Mouse (Mus musculus) adrenal gland (tissue): Measurements from ENCODE around the gene Fam13c.

Experiments
- intact Hi-C: fragments of 180-260 bp; cut with DNase I; formaldehyde crosslinking; loops from one replicate; pipeline ENCODE4 v1.15.1; 2025

The Fam13c gene

GRCm38 (mm10) chr10:70519640-70520099, 79.4 kb downstream of the Fam13c start:
- intact Hi-C loops, result no loop called here

GRCm38 (mm10) chr10:70520143-70521131, 80.2 kb downstream of the Fam13c start:
- intact Hi-C loops, result no loop called here

GRCm38 (mm10) chr10:70521379-70521778, 81.1 kb downstream of the Fam13c start:
- intact Hi-C loops, result no loop called here

- intact Hi-C loops, result no loop called here
These were observed 90.0 kb downstream of the Fam13c start for GRCm38 (mm10) chr10:70530185-70530823.

GRCm38 (mm10) chr10:70532249-70532648, 92.0 kb downstream of the Fam13c start:
- intact Hi-C loops, result no loop called here

- intact Hi-C loops, result no loop called here
These were observed 93.1 kb downstream of the Fam13c start for GRCm38 (mm10) chr10:70533301-70533781.

- intact Hi-C loops, result no loop called here
These were observed 93.7 kb downstream of the Fam13c start for GRCm38 (mm10) chr10:70533986-70534385.

- intact Hi-C loops, result no loop called here
These were observed 94.3 kb downstream of the Fam13c start for GRCm38 (mm10) chr10:70534571-70534970.

GRCm38 (mm10) chr10:70535401-70535800, 95.1 kb downstream of the Fam13c start:
- intact Hi-C loops, result no loop called here

GRCm38 (mm10) chr10:70537694-70538093, 97.4 kb downstream of the Fam13c start:
- intact Hi-C loops, result no loop called here

GRCm38 (mm10) chr10:70539251-70539650, 99.0 kb downstream of the Fam13c start:
- intact Hi-C loops, result no loop called here

GRCm38 (mm10) chr10:70540456-70541195, 100.3 kb downstream of the Fam13c start:
- intact Hi-C loops, result no loop called here

GRCm38 (mm10) chr10:70542857-70543256, 102.6 kb downstream of the Fam13c start:
- intact Hi-C loops, result no loop called here

- intact Hi-C loops, result no loop called here
These were observed 112.2 kb downstream of the Fam13c start for GRCm38 (mm10) chr10:70552531-70552930.

GRCm38 (mm10) chr10:70563636-70564035, 123.4 kb downstream of the Fam13c start:
- intact Hi-C loops, result loop anchor here (1.0 to 10.0 kb wide), 5 partner anchors 195 to 401 kb away; no protein-coding TSS in a partner anchor

- intact Hi-C loops, result no loop called here
These were observed 141.4 kb downstream of the Fam13c start for GRCm38 (mm10) chr10:70581556-70582211.

GRCm38 (mm10) chr10:70584171-70584570, 143.9 kb downstream of the Fam13c start:
- intact Hi-C loops, result no loop called here

GRCm38 (mm10) chr10:70586876-70587405, 146.7 kb downstream of the Fam13c start:
- intact Hi-C loops, result no loop called here

GRCm38 (mm10) chr10:70594007-70594406, 153.7 kb downstream of the Fam13c start:
- intact Hi-C loops, result loop anchor here (10.0 kb wide), 2 partner anchors 371 to 621 kb away; no protein-coding TSS in a partner anchor

- intact Hi-C loops, result loop anchor here (10.0 kb wide), 2 partner anchors 367 to 617 kb away; no protein-coding TSS in a partner anchor
These were observed 157.8 kb downstream of the Fam13c start for GRCm38 (mm10) chr10:70598081-70598515.
